Mouse (Mus musculus): ENCODE data around the gene 5031410I06Rik.
"Not testable (repeated sequence)": the region's sequence is repeated elsewhere in the genome, so short reads cannot be mapped to it uniquely, and the experiment has no call there.

5031410I06Rik gene

GRCm38 (mm10) chr5:26105262-26105661, at the start of gene 5031410I06Rik:
TSS of gene 5031410I06Rik (minus strand) at chr5:26105362.
- not testable (repeated sequence) for DNase-seq (ENCODE audit: low spot score)

GRCm38 (mm10) chr5:26142891-26143290, 37.7 kb upstream of the 5031410I06Rik start:
- no peak for DNase-seq (ENCODE audit: low spot score)

GRCm38 (mm10) chr5:26121321-26121720, 16.2 kb upstream of the 5031410I06Rik start, which contains the start of gene Gm10220:
TSS of gene Gm10220 (minus strand) at chr5:26121421.
- DNase-seq (ENCODE audit: low spot score) = not testable (repeated sequence)

- DNase-seq (ENCODE audit: low spot score) = not testable (repeated sequence)
These were observed 16.0 kb downstream of the 5031410I06Rik start, which contains the start of gene Gm10471 for GRCm38 (mm10) chr5:26089191-26089590. TSS of gene Gm10471 (minus strand) at chr5:26089291.

GRCm38 (mm10) chr5:26079023-26079422, 26.1 kb downstream of the 5031410I06Rik start:
- DNase-seq (ENCODE audit: low spot score) = not testable (repeated sequence)

GRCm38 (mm10) chr5:26070716-26071115, 34.4 kb downstream of the 5031410I06Rik start:
- no peak for DNase-seq (ENCODE audit: low spot score)

GRCm38 (mm10) chr5:26058481-26058880, 46.7 kb downstream of the 5031410I06Rik start, which contains the start of gene Gm7347:
TSS of gene Gm7347 (minus strand) at chr5:26058581.
- DNase-seq (ENCODE audit: low spot score) = not testable (repeated sequence)

Measured in MN1 (cell line).